Mouse (Mus musculus) liver, adult 2 months (tissue): ENCODE data around the gene Sdhaf4. TPM values are rescaled to one million over a fixed set of nuclear protein-coding genes. Genes with fewer than 3 reads are reported as not detected.

Experiments used
- DNase-seq: peaks from one replicate; pipeline ENCODE4 v3.0.0-alpha.2; 2011; ENCODE audit warnings: low read depth, low spot score; ENCODE audit errors: extremely low read depth
- H3K27ac ChIP-seq: fragments of 200-500 bp; replicated peaks from 2 replicates; pipeline ENCODE4 v1.5.1; 2012; ENCODE audit warnings: low read depth, mild to moderate bottlenecking, control low read depth, inconsistent platforms, low read length; ENCODE audit not compliant: insufficient read depth
- H3K27me3 ChIP-seq: fragments of 200-500 bp; 2 replicates; pipeline ENCODE4 v1.6.1; 2012; ENCODE audit warnings: mild to moderate bottlenecking, moderate library complexity, low read length, inconsistent platforms; ENCODE audit not compliant: control insufficient read depth, insufficient read depth
- H3K36me3 ChIP-seq: fragments of 200-500 bp; 2 replicates; pipeline ENCODE4 v1.6.1; 2012; ENCODE audit warnings: low read length, inconsistent platforms; ENCODE audit not compliant: control insufficient read depth, insufficient read depth
- H3K4me1 ChIP-seq: fragments of 200-500 bp; 2 replicates; pipeline ENCODE4 v1.6.1; 2011; ENCODE audit warnings: low read length; ENCODE audit not compliant: control insufficient read depth, insufficient read depth
- H3K4me3 ChIP-seq: fragments of 200-500 bp; 2 replicates; pipeline ENCODE4 v1.5.1; 2011; ENCODE audit warnings: low read depth, mild to moderate bottlenecking, control low read depth, low read length, moderate library complexity; ENCODE audit not compliant: insufficient read depth
- H3K79me2 ChIP-seq: fragments of 200-500 bp; 2 replicates; pipeline ENCODE4 v1.6.1; 2012; ENCODE audit warnings: inconsistent platforms, mild to moderate bottlenecking, low read length, moderate library complexity; ENCODE audit not compliant: control insufficient read depth, insufficient read depth
- H3K9ac ChIP-seq: fragments of 200-500 bp; 2 replicates; pipeline ENCODE4 v1.6.1; 2012; ENCODE audit warnings: low read depth, mild to moderate bottlenecking, control low read depth, inconsistent platforms, low read length
- CTCF ChIP-seq: fragments of 200-500 bp; IDR thresholded peaks from 2 replicates; pipeline ENCODE4 v1.5.1; 2011; ENCODE audit warnings: low read depth, low read length, control low read depth
- POLR2A ChIP-seq: fragments of 200-500 bp; IDR thresholded peaks from 2 replicates; pipeline ENCODE4 v1.6.1; 2011; ENCODE audit warnings: low read length, control low read depth; ENCODE audit not compliant: insufficient read depth; ENCODE audit errors: extremely low read depth
- WGBS: fragments of 180-500 bp; shearing (Covaris S2); methylation state at CpG from one replicate; pipeline ENCODE4 v1.1.7; 2018; 5-methylcytosine and 5-hydroxymethylcytosine counted together
- polyA plus RNA-seq: library from polyadenylated mRNA; depleted of rRNA; stranded (reverse); fragments of >200 nt; gene quantifications from 2 replicates; pipeline ENCODE4 v1.2.3, GENCODE M21; 2012; rRNA removed
- total RNA-seq: library from RNA; depleted of rRNA; stranded (reverse); fragments of >200 nt; gene quantifications from 2 replicates; pipeline ENCODE4 v1.2.3, GENCODE M21; 2014; rRNA removed

Sdhaf4 gene
- total and polyA plus RNA-seq, 2 experiments, result 8.9 to 53.3 TPM

DNA sequence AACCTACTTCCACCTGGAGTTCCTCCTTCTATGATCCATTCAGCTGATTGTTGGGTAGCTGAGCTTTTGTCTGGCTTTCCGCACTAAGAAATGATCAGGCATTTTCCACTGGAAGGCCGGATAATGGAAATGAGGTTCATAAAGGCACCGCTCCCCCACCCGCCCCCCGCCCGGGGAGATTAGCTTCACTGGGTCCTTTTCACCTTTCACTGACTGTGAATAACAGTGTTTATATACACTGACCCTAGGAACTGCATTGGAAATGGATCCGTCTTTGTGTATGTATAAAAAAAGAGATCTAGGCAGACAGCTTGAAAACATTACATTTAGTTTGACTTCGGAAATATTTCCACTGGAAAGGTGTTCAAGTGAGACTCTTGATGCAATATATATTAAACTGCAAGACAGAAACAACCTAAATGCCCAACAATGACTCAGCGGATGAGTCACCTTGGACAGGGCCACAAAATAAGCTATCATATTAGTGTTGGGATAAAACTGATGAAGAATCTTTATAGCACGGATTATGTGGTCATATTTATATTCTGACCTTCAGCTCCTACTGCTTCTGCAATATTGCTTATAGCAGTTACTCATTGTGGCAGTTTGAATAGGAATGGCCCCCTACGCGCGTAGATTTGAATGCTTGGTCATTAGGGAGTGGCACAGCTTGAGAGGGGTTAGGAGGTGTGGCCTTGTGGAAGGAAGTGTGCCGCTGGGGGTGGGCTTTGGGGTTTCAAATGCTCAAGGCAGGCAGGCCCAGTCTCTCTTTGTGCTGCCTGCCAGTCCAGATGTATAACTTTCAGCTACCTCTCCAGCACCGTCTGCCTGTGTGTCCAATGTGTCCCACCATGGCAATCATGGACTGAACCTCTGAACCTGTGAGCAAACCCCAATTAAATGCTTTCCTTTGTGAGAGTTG, 56.4 kb downstream of the Sdhaf4 start:
- Histone ChIP-seq H3K36me3 (no peaks in the 10 kb centered on the region), H3K4me3 (no peak overlapping the region), H3K27me3 (no peaks in the 10 kb centered on the region), H3K27ac (no peak overlapping the region), H3K79me2 (no peaks in the 10 kb centered on the region), H3K4me1 (no peaks in the 10 kb centered on the region), H3K9ac (no peak overlapping the region)
- no peak for TF ChIP-seq CTCF
- no peak for TF ChIP-seq POLR2A
- WGBS, result 92% methylated on average over 15 of the region's 15 CpGs
- DNase-seq, result no peak

GRCm38 (mm10) chr1:23948290-23948689, 57.2 kb downstream of the Sdhaf4 start:
- WGBS, result 86% methylated on average over 7 of the region's 7 CpGs
- Histone ChIP-seq H3K36me3 (no peaks in the 10 kb centered on the region), H3K27me3 (no peaks in the 10 kb centered on the region), H3K27ac (no peak overlapping the region), H3K79me2 (no peaks in the 10 kb centered on the region), H3K4me1 (no peaks in the 10 kb centered on the region), H3K4me3 (no peak overlapping the region), H3K9ac (no peak overlapping the region)
- DNase-seq, result no peak
- TF ChIP-seq POLR2A, result no peak
- no peak for TF ChIP-seq CTCF

Other genes starting within 250 kb of the Sdhaf4 start
- gene B3gat2, start 243.9 kb downstream of the Sdhaf4 start, total RNA-seq, result under 0.01 TPM in 1 of 2 replicates, not detected in the other
- gene B3gat2, start 243.9 kb downstream of the Sdhaf4 start, polyA plus RNA-seq, result not detected in 2 replicates
- gene Smap1, start 83.3 kb downstream of the Sdhaf4 start, total RNA-seq, result 11.2 and 18.4 TPM in 2 replicates
- gene Smap1, start 83.3 kb downstream of the Sdhaf4 start, polyA plus RNA-seq, result 14.4 and 19.1 TPM in 2 replicates
- gene Fam135a, start 94.7 kb upstream of the Sdhaf4 start, total RNA-seq, result 20.1 and 23.0 TPM in 2 replicates
- gene Fam135a, start 94.7 kb upstream of the Sdhaf4 start, polyA plus RNA-seq, result 5.4 and 6.7 TPM in 2 replicates
- gene Col9a1, start 172.0 kb upstream of the Sdhaf4 start, total RNA-seq, result not detected in 2 replicates
- not detected in 2 replicates for gene Col9a1, start 172.0 kb upstream of the Sdhaf4 start, polyA plus RNA-seq